Mouse (Mus musculus): ENCODE data around the gene Parp16. TPM values are rescaled to one million over a fixed set of nuclear protein-coding genes. Genes with fewer than 3 reads are reported as not detected.

Parp16 gene
- polyA plus RNA-seq, 1 experiment from 2014 or later = 8.3 TPM

DNA sequence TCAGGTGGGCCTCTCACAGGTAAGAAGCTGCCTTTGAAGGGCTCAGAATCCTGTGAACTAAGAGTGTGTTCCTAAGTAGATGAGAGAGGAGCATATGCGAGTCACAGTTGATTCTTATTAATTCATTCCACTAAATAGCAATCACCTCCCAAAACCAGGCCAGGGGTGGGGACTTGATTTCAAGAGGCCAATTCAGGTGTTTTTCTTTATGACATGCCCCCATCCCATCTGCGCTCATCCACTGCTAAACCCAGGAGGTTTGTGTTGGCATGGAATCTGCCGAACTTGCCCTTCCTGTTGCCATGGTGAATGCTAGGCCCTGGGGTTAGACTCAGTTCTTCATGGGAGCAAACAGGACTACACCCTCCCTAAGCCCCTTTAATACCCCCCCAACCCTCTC, 45.4 kb downstream of the Parp16 start:
- no peaks in the 10 kb centered on the region for H3K27me3 ChIP-seq (replicated peaks; ENCODE audit: low read depth, poor library complexity, severe bottlenecking)
- peaks cover 11% of the 10 kb centered on the region; the same call in 1 of the 2 replicates for H3K36me3 ChIP-seq (replicated peaks)
- peaks cover 21% of the 10 kb centered on the region for H3K4me1 ChIP-seq
- no peak overlapping the region for H3K27ac ChIP-seq (replicated peaks)
- 85% methylated on average over 3 of the region's 3 CpGs for WGBS
- H3K9me3 ChIP-seq = no peaks in the 10 kb centered on the region
- no peak for DNase-seq (ENCODE audit: low spot score)
- H3K4me3 ChIP-seq = no peak overlapping the region

DNA sequence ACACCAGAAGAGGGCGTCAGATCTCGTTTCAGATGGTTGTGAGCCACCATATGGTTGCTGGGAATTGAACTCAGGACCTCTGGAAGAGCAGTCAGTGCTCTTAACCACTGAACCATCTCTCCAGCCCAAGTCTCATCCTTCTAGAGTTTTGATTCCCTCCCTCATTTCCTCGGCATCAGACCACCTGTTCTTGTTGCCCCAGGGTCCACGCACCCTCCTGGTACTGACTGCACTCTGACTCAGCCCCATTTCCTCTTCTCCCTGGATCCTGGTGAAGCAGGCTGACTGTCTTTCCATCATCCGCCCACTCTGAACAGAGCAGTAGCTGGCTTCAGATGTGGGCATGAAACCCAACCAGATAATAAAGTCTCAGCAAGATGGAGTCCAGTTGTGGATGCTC, 46.8 kb downstream of the Parp16 start:
- H3K27ac ChIP-seq (replicated peaks) = no peak overlapping the region
- H3K27me3 ChIP-seq (replicated peaks; ENCODE audit: low read depth, poor library complexity, severe bottlenecking) = no peaks in the 10 kb centered on the region
- H3K36me3 ChIP-seq (replicated peaks) = 0 out of 2 replicates have a peak, but pooled peaks cover 6% of the 10 kb centered on the region
- WGBS = 73% methylated on average over 5 of the region's 5 CpGs
- no peak overlapping the region for H3K4me3 ChIP-seq
- DNase-seq (ENCODE audit: low spot score) = no peak
- H3K4me1 ChIP-seq = peaks cover 25% of the 10 kb centered on the region
- H3K9me3 ChIP-seq = no peaks in the 10 kb centered on the region

DNA sequence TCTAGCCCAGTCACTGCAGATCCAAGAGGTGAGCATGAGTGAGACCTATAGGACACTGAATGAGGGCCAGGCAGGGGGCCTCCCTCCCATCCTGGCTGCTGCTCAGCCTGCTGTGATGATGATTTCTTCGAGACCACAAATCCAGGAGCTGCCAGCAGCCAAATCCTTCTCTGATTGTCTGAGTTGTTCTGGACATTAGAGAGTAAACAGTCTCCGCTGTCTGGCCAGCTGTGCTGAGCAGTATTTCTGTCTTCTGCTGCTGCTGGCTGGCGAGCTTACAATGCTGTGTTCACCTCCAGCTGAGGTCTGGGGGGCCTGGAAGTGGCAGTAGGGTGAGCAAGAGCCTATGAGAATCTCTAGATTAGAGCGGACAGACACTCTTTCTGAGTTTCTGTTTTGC, 48.1 kb downstream of the Parp16 start:
- 57% methylated on average over 4 of the region's 4 CpGs for WGBS
- Histone ChIP-seq H3K27ac (replicated peaks) (no peak overlapping the region), H3K36me3 (replicated peaks) (no peaks in the 10 kb centered on the region)

DNA sequence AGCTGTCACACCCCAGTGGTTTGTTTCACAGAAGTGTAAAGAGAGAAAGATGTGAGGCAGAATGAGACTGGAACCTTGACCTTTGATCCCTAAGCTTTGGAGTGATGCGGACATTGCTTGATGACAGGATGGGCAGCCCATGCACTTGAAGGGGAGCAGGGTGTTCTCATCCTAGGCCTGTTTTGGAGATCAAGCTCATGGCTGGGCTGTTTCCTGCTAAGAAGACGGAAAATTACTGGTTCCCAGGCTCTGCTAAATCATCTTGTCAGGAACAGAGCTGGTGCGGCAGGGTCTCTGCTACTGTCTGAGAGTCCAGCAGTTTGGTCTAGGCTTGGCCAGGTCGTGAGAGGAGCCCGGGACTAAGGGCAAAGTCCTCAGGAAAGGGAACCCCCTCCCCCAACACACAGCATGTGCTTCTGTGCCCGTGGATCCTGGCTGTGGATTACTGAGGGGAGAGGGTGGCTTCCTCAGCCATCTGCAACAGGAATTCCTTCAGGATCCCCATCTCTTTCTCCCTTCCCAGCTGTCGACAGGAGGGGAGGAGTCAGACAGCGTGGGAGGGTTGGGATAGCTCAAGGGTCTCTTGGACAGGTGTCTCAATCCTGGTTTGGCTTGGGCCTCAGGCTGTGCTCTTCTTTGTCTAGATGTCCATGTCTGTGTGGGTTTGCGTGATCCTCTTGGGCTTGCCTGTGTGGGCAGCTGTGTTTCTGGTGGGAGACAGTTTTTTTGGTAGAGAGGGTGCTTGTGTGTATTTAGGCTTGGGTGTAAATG, 49.1 kb downstream of the Parp16 start:
- Histone ChIP-seq H3K27ac (replicated peaks) (no peak overlapping the region), H3K4me3 (no peak overlapping the region), H3K36me3 (replicated peaks) (no peaks in the 10 kb centered on the region), H3K4me1 (peaks cover 37% of the 10 kb centered on the region), H3K27me3 (replicated peaks; ENCODE audit: low read depth, poor library complexity, severe bottlenecking) (no peaks in the 10 kb centered on the region), H3K9me3 (no peaks in the 10 kb centered on the region)
- no peak for DNase-seq (ENCODE audit: low spot score)
- 53% methylated on average over 9 of the region's 9 CpGs for WGBS

More for the DNA sequence above, 48.1 kb downstream of the Parp16 start:
- no peak overlapping the region for H3K4me3 ChIP-seq
- no peaks in the 10 kb centered on the region for H3K9me3 ChIP-seq
- DNase-seq (ENCODE audit: low spot score) = no peak
- H3K27me3 ChIP-seq (replicated peaks; ENCODE audit: low read depth, poor library complexity, severe bottlenecking) = no peaks in the 10 kb centered on the region
- H3K4me1 ChIP-seq = peaks cover 37% of the 10 kb centered on the region

DNA sequence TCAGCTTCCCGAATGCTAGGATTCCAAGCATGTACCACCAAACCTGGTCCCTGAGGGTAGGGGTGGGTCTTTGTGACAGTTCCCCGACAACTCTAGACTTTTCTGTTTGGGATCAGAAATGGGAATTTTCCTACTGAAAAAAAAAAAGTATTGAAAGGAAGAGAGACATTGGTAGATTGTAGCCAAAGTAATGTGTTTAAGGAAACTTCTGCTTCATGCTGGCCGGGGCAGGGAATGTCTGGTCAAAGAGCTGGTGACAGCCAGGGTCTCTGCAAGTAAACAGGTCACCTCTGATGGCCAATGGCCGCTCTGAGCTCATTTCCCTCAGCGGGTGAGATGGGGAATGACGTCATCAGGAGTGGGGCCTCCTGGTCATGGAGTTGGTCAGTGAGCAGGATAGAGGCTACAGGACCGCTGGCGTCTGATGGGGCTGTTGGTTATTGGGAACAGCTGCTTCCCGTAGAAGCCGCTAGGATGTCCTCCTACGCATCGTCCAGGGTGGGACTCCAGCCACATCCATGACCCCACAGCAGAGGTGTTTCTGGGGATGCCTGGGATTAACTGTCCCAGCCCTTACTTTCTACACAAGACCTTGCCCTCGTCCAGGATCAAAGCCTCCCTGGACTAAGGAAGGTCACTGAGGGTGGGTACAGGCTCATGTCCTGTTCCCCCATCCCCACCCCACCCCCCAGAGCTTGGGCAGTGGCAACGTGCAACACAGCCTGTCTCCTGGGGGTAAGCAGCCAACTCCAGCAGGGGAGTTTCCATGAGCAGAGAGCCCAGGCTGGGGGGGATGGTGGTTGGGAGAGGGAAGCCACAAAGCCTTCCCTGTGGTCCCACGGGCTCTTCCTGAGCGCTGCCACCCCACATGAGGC, 52.6 kb downstream of the Parp16 start:
- peaks cover 33% of the 10 kb centered on the region for H3K4me1 ChIP-seq

DNA sequence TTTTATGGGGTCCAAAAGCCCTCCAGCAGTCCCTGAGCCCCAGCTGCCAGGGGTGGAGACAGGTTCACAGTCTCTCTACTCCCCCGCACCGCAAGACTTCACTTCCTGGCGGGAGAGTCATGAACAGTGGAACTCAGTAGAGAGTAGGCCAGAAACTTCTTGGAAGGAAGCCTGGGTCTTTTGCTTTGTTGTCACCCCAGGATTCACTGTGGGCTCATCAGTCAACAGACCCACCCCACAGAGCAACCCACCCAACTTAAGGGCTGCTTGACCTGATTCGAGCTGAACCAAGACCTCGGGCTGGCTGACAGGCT, 53.2 kb downstream of the Parp16 start:
- H3K4me1 ChIP-seq = peaks cover 27% of the 10 kb centered on the region
- no peak for DNase-seq (ENCODE audit: low spot score)
- H3K27me3 ChIP-seq (replicated peaks; ENCODE audit: low read depth, poor library complexity, severe bottlenecking) = no peaks in the 10 kb centered on the region
- WGBS = 90% methylated on average over 5 of the region's 5 CpGs
- H3K4me3 ChIP-seq = no peak overlapping the region
- no peaks in the 10 kb centered on the region for H3K36me3 ChIP-seq (replicated peaks)
- H3K27ac ChIP-seq (replicated peaks) = no peak overlapping the region; the same call in 1 of the 2 replicates
- H3K9me3 ChIP-seq = no peaks in the 10 kb centered on the region

More for the DNA sequence above, 52.6 kb downstream of the Parp16 start:
- Histone ChIP-seq H3K27me3 (replicated peaks; ENCODE audit: low read depth, poor library complexity, severe bottlenecking) (no peaks in the 10 kb centered on the region), H3K36me3 (replicated peaks) (no peaks in the 10 kb centered on the region), H3K4me3 (no peak overlapping the region), H3K27ac (replicated peaks) (no peak overlapping the region; the same call in 1 of the 2 replicates), H3K9me3 (no peaks in the 10 kb centered on the region)
- WGBS = 78% methylated on average over 16 of the region's 16 CpGs
- no peak for DNase-seq (ENCODE audit: low spot score)

DNA sequence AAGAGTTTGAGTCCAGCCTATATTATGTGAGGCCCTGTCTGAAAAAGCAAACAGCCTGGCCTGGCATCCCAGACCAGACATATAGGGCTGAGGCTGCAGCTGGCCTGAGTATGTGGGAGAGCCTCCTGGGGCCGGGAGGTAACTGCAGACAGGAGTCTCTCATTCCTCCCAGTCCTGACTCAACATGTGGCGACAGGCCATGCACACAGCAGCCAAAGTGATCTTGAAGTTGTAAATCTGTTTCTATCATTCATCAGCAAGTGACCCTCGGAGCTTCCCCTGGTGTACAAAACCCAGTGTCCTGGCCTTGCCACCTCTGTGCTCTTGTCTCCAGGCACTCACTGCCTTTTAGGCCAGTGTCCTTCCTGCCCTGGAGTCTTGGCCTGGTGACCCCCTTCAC, 56.9 kb downstream of the Parp16 start:
- Histone ChIP-seq H3K4me3 (no peak overlapping the region), H3K36me3 (replicated peaks) (no peaks in the 10 kb centered on the region), H3K9me3 (no peaks in the 10 kb centered on the region), H3K27me3 (replicated peaks; ENCODE audit: low read depth, poor library complexity, severe bottlenecking) (no peaks in the 10 kb centered on the region), H3K4me1 (peaks cover 18% of the 10 kb centered on the region; the same call in 1 of the 2 replicates), H3K27ac (replicated peaks) (no peak overlapping the region)
- WGBS = 78% methylated on average over 3 of the region's 3 CpGs
- no peak for DNase-seq (ENCODE audit: low spot score)

DNA sequence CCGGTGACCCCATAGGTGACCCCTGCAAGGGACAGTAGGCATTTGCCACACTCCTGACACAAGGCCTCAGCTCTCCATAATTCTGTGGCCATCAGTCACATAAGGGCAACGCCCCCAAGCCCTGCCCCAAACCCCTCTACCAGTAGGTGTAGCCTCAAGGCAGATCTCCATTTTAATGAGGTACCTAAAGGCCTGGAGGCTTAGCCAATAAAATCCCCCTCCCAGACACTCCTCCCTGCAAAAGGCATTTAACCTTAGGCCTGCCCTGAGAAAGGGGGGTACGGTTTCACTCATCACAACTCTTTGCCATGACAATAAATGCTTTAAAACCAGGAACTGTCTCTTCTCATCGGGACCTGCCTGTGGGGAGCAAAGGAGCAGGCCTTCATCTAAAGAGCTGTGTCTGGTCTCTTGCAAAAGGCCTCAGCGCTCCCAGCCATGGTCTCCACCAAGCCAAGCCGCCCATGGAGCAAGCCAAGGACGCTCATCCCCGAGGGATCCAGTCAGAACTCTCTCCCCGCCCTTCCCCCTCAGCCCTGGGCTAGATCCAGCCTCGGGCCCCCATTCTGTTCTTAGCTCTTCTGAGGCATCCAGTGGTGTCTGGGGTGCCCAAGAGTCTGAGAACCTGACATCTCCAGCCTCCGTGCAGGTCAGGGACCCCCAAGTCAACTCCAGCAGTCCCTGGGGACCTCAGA, 60.9 kb downstream of the Parp16 start:
- Histone ChIP-seq H3K4me3 (no peak overlapping the region), H3K27me3 (replicated peaks; ENCODE audit: low read depth, poor library complexity, severe bottlenecking) (no peaks in the 10 kb centered on the region), H3K9me3 (no peaks in the 10 kb centered on the region), H3K36me3 (replicated peaks) (no peaks in the 10 kb centered on the region), H3K27ac (replicated peaks) (0 out of 2 replicates have a peak overlapping the region, but pooled peaks have one; percentile 30), H3K4me1 (0 out of 2 replicates have a peak, but pooled peaks cover 6% of the 10 kb centered on the region)
- 72% methylated on average over 11 of the region's 11 CpGs for WGBS
- DNase-seq (ENCODE audit: low spot score) = no peak

DNA sequence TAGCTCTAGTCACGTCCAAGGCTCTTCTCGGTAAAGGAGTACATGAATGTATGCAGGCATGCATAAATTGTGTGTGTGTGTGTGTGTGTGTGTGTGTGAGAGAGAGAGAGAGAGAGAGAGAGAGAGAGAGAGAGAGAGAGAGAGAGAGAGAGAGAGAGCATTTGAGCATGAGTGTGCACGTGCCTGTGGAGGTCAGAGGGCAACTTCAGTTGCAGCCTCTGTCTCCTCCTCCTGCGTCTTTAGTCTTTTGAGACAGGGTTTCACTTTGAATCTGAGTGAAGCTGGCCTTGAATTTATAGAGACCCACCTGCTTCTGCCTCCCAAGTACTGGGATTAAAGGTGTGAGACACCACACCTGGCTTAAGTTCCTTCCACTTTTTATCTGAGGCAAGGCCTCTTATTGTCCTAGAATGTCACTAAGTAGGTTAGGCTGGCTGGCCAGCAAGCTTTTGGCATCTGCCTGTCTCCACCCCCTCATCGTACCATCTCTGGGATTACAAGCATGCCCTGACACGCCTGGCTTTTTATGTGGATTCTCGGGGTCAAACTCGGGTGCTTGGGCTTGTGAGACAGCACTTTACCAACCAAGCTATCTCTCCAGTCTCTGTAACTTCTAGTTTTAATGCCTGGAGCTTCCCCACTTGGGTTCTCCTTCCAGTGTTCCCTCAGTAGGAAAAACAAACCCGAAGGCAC, 62.2 kb downstream of the Parp16 start:
- H3K27me3 ChIP-seq (replicated peaks; ENCODE audit: low read depth, poor library complexity, severe bottlenecking) = no peaks in the 10 kb centered on the region
- no peak for DNase-seq (ENCODE audit: low spot score)
- 0 out of 2 replicates have a peak, but pooled peaks cover 6% of the 10 kb centered on the region for H3K4me1 ChIP-seq
- no peak overlapping the region for H3K4me3 ChIP-seq
- 75% methylated on average over 9 of the region's 9 CpGs for WGBS
- H3K27ac ChIP-seq (replicated peaks) = no peak overlapping the region
- H3K9me3 ChIP-seq = no peaks in the 10 kb centered on the region
- no peaks in the 10 kb centered on the region for H3K36me3 ChIP-seq (replicated peaks)

DNA sequence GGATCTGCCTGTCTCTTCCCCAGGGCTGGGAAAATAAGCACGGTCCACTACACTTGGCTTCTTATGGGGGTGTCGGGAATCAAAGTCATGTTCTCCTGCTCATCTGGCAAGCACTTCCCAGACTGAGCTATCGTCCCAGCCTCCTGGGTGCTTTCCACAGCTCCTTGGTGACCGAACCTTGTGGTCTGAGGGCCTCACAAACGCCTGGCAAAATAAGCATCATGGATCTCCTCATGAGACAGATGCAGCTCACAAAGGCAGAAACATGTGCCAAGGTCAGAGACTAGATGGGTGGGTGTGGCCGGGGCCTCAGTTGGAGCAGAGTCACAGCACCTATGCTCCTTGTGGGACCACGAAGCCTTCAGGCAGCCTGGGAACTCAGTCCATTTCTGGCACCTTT, 64.2 kb downstream of the Parp16 start:
- 79% methylated on average over 7 of the region's 7 CpGs for WGBS
- no peak overlapping the region for H3K27ac ChIP-seq (replicated peaks)
- no peaks in the 10 kb centered on the region for H3K9me3 ChIP-seq
- no peak for DNase-seq (ENCODE audit: low spot score)
- H3K36me3 ChIP-seq (replicated peaks) = no peaks in the 10 kb centered on the region
- H3K4me1 ChIP-seq = 0 out of 2 replicates have a peak, but pooled peaks cover 6% of the 10 kb centered on the region
- no peak overlapping the region for H3K4me3 ChIP-seq
- no peaks in the 10 kb centered on the region for H3K27me3 ChIP-seq (replicated peaks; ENCODE audit: low read depth, poor library complexity, severe bottlenecking)

DNA sequence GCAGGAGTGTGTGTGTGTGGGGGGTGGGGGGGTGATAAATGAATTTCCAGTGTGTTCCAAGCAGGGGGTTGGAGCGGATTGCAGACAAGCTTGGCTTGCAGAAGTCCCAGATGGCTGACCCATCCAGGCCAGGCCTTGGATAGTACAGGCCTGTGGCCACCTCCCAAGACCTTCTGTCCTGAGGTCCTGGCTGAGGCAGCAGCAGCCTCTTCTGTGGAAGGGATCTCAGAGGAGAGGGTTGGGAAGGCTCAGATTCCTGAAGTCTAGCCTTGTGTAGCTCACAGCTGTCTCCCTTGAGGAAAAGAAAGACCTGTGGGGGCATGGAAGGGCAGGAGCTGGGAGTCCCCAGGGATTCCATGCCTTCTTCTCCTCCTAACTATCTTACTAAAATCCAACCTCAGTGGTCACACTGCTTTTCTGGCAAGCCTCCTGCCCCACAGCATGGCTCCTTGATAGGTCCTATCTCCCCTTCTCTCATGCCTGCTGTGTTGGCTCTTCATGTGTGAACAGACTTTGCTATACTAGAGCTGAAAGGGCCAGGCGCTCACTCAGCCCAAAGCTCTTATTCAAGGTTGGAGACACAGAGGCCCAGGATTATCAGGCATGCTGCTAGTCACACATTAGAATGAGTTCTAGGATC, 66.6 kb downstream of the Parp16 start:
- no peaks in the 10 kb centered on the region for H3K9me3 ChIP-seq
- H3K27ac ChIP-seq (replicated peaks) = no peak overlapping the region
- H3K27me3 ChIP-seq (replicated peaks; ENCODE audit: low read depth, poor library complexity, severe bottlenecking) = no peaks in the 10 kb centered on the region
- WGBS = 87% methylated on average over 2 of the region's 2 CpGs
- H3K36me3 ChIP-seq (replicated peaks) = no peaks in the 10 kb centered on the region
- H3K4me3 ChIP-seq = no peak overlapping the region
- no peak for DNase-seq (ENCODE audit: low spot score)
- no peaks in the 10 kb centered on the region; the same call in 1 of the 2 replicates for H3K4me1 ChIP-seq
